Mouse (Mus musculus): ENCODE measurements around the gene Iffo2.

GRCm38 (mm10) chr4:139526475-139526874, 3.9 kb upstream of the Iffo2 start:
- TF ChIP-seq CTCF (IDR thresholded peaks at IDR 0.05; ENCODE audit: low read depth, low read length) (no peak), POLR2A (IDR thresholded peaks at IDR 0.05; ENCODE audit: borderline replicate concordance, low read depth, low read length) (no peak)

All from bone marrow macrophage, adult 2 months (primary cell).